Comparison of ENCODE assay signal across 9 mouse cellular contexts in genomic region chr7:111049652-111050421, GRCm38 (mm10). TPM values are rescaled to one million over a fixed set of nuclear protein-coding genes. Genes with fewer than 3 reads are reported as not detected.
DNase-seq lines count a peak whose midpoint lies in the region; ATAC-seq and TF ChIP-seq lines count a peak whose summit lies in the region.
"Had no signal": no experiment of that assay in that cellular context is flagged by ENCODE, and none has a peak within 500 bp of the region (broad histone marks: within the 10 kb centered on the region; RNA-seq: fewer than 3 reads in every experiment).

No protein-coding gene starts in this region.

- H3K36me3 ChIP-seq in forebrain, embryonic 14.5 days (ENCODE audit: control insufficient read depth, insufficient read depth, low read length): peaks cover 98% of the 10 kb centered on the region
- H3K36me3 ChIP-seq in forebrain, embryonic 16.5 days (ENCODE audit: control insufficient read depth, insufficient read depth): peaks cover 37% of the 10 kb centered on the region
- H3K36me3 ChIP-seq in heart, embryonic 16.5 days (ENCODE audit: control insufficient read depth, insufficient read depth): peaks cover 50% of the 10 kb centered on the region
- peaks cover 1% of the 10 kb centered on the region; the same call in 1 of the 2 replicates for H3K36me3 ChIP-seq in testis, adult 2 months (ENCODE audit: control insufficient read depth, insufficient read depth, low read length)

- ATAC-seq in forebrain, embryonic 14.5 days: no peak
- no peak for ATAC-seq in forebrain, embryonic 16.5 days
- ATAC-seq in heart, embryonic 16.5 days (replicated peaks; ENCODE audit: extremely low read depth, insufficient read depth, low FRiP score): 0 out of 2 replicates have a peak, but pooled peaks have one; percentile 69

- peak; percentile 71 for TF ChIP-seq CTCF in left cerebral cortex, adult 2 months (IDR thresholded peaks at IDR 0.05)
- peak; percentile 55; the same call in 1 of the 2 replicates for TF ChIP-seq CTCF in testis, adult 2 months (IDR thresholded peaks at IDR 0.05; ENCODE audit: control insufficient read depth, insufficient read depth, insufficient replicate concordance, low read depth, low read length)

- H3K4me3 ChIP-seq in forebrain, embryonic 14.5 days (ENCODE audit: low read depth, low read length): no peak overlapping the region
- H3K4me3 ChIP-seq in forebrain, embryonic 16.5 days (replicated peaks; ENCODE audit: low read length): no peak overlapping the region
- H3K4me3 ChIP-seq in heart, embryonic 16.5 days (ENCODE audit: low read length): no peak overlapping the region
- H3K4me3 ChIP-seq in left cerebral cortex, adult 2 months: no peak overlapping the region
- no peak overlapping the region for H3K4me3 ChIP-seq in testis, adult 2 months (ENCODE audit: control insufficient read depth, low read depth, low read length)
- H3K4me3 ChIP-seq: liver, embryonic 15.5 days had no signal

- no peaks in the 10 kb centered on the region for H3K27me3 ChIP-seq in forebrain, embryonic 14.5 days (replicated peaks; ENCODE audit: control insufficient read depth, insufficient read depth, low read length)
- H3K27me3 ChIP-seq in forebrain, embryonic 16.5 days (replicated peaks; ENCODE audit: control insufficient read depth, insufficient read depth, low read length): no peaks in the 10 kb centered on the region
- no peaks in the 10 kb centered on the region for H3K27me3 ChIP-seq in heart, embryonic 16.5 days (ENCODE audit: control insufficient read depth, insufficient read depth, low read length)
- H3K27me3 ChIP-seq in testis, adult 2 months (ENCODE audit: control insufficient read depth, insufficient read depth, low read length): no peaks in the 10 kb centered on the region
- H3K27me3 ChIP-seq: liver, embryonic 15.5 days had no signal

- H3K4me1 ChIP-seq in forebrain, embryonic 14.5 days (ENCODE audit: control insufficient read depth, insufficient read depth, low read length): no peaks in the 10 kb centered on the region
- no peaks in the 10 kb centered on the region for H3K4me1 ChIP-seq in forebrain, embryonic 16.5 days (replicated peaks; ENCODE audit: control insufficient read depth, insufficient read depth, low read length)
- peaks cover 7% of the 10 kb centered on the region for H3K4me1 ChIP-seq in heart, embryonic 16.5 days (ENCODE audit: control insufficient read depth, insufficient read depth, low read length)
- H3K4me1 ChIP-seq in testis, adult 2 months (ENCODE audit: control insufficient read depth, insufficient read depth, low read length): no peaks in the 10 kb centered on the region
- H3K4me1 ChIP-seq: liver, embryonic 15.5 days had no signal

- H3K4me2 ChIP-seq in forebrain, embryonic 14.5 days (ENCODE audit: low read length): no peak overlapping the region
- no peak overlapping the region for H3K4me2 ChIP-seq in forebrain, embryonic 16.5 days (ENCODE audit: low read length)
- H3K4me2 ChIP-seq in heart, embryonic 16.5 days (ENCODE audit: low read depth, low read length): no peak overlapping the region
- H3K4me2 ChIP-seq: liver, embryonic 15.5 days had no signal

- DNase-seq in forebrain, embryonic 14.5 days (ENCODE audit: low spot score): peak; percentile 69
- peak; percentile 88 for DNase-seq in NIH3T3 (ENCODE audit: low read depth)
- peak; percentile 75 for DNase-seq in cerebellum, postnatal 10 days
- peak; percentile 43 to 46 for DNase-seq in left cerebral cortex, adult 2 months (ENCODE audit: extremely low spot score in 1 of 2, low spot score in 2 of 2)
- DNase-seq in naive thymus-derived CD4-positive, alpha-beta T cell, adult 2 months (ENCODE audit: low read depth): peak; percentile 65

- no peaks in the 10 kb centered on the region for H3K9me3 ChIP-seq in forebrain, embryonic 14.5 days (replicated peaks; ENCODE audit: control insufficient read depth, low read length)
- no peaks in the 10 kb centered on the region for H3K9me3 ChIP-seq in forebrain, embryonic 16.5 days (ENCODE audit: control insufficient read depth, low read length)
- H3K9me3 ChIP-seq in heart, embryonic 16.5 days (replicated peaks; ENCODE audit: control insufficient read depth, low read length): no peaks in the 10 kb centered on the region
- H3K9me3 ChIP-seq: liver, embryonic 15.5 days had no signal

- no peak overlapping the region for H3K27ac ChIP-seq in forebrain, embryonic 14.5 days (ENCODE audit: low read depth, low read length)
- no peak overlapping the region for H3K27ac ChIP-seq in forebrain, embryonic 16.5 days (ENCODE audit: low read length)
- H3K27ac ChIP-seq in heart, embryonic 16.5 days (ENCODE audit: low read length): no peak overlapping the region
- no peak overlapping the region for H3K27ac ChIP-seq in left cerebral cortex, adult 2 months
- H3K27ac ChIP-seq in testis, adult 2 months (ENCODE audit: control insufficient read depth, insufficient read depth, low read depth, low read length): no peak overlapping the region
- H3K27ac ChIP-seq: liver, embryonic 15.5 days had no signal

- intact Hi-C loops in left cerebral cortex, adult 2 months (cut with DNase I): loop anchor here (2.0 to 5.0 kb wide), 2 partner anchors 192 to 919 kb away; no protein-coding TSS in a partner anchor

- H3K9ac ChIP-seq in forebrain, embryonic 14.5 days (ENCODE audit: low read length): no peak overlapping the region
- no peak overlapping the region for H3K9ac ChIP-seq in forebrain, embryonic 16.5 days (replicated peaks; ENCODE audit: low read depth, low read length)
- H3K9ac ChIP-seq in heart, embryonic 16.5 days (ENCODE audit: low read length): no peak overlapping the region
- H3K9ac ChIP-seq: liver, embryonic 15.5 days had no signal

- TF ChIP-seq POLR2A in testis, adult 2 months (IDR thresholded peaks at IDR 0.05; ENCODE audit: control insufficient read depth, low read depth, low read length): no peak

- 60% methylated on average over 6 of the region's 6 CpGs for WGBS in forebrain, embryonic 14.5 days
- 57% methylated on average over 6 of the region's 6 CpGs for WGBS in forebrain, embryonic 16.5 days
- WGBS in heart, embryonic 16.5 days: 47% methylated on average over 6 of the region's 6 CpGs

RNA-seq across cellular contexts. Expression of gene Ctr9, which starts 21.1 kb away (rescaled TPM):
- polyA plus RNA-seq in forebrain, embryonic 14.5 days (2014; fragmentation: Nextera tagmentation; extraction: Ambion mirVana): 62.0 and 71.0 TPM in 2 replicates
- 87.0 and 93.8 TPM in 2 replicates for polyA plus RNA-seq in forebrain, embryonic 16.5 days (2015; fragmentation: Nextera tagmentation; extraction: Ambion mirVana)
- polyA plus RNA-seq in heart, embryonic 16.5 days (2015; fragmentation: Nextera tagmentation; extraction: Ambion mirVana): 38.6 and 40.3 TPM in 2 replicates
- total RNA-seq in left cerebral cortex, adult 2 months (2021): 10 to 100 TPM; 40.7 to 44.8 TPM
- polyA plus RNA-seq in testis, adult 2 months (2012; rRNA removed): 17.3 and 19.3 TPM in 2 replicates

RNA-seq across cellular contexts. Expression of gene Eif4g2, which starts 33.0 kb away (rescaled TPM):
- polyA plus RNA-seq in forebrain, embryonic 14.5 days (2014; fragmentation: Nextera tagmentation; extraction: Ambion mirVana): 1,462 and 1,469 TPM in 2 replicates
- polyA plus RNA-seq in forebrain, embryonic 16.5 days (2015; fragmentation: Nextera tagmentation; extraction: Ambion mirVana): 1,250 and 1,378 TPM in 2 replicates
- polyA plus RNA-seq in heart, embryonic 16.5 days (2015; fragmentation: Nextera tagmentation; extraction: Ambion mirVana): 544 and 627 TPM in 2 replicates
- 100 to 1,000 TPM; 624 to 655 TPM for total RNA-seq in left cerebral cortex, adult 2 months (2021)
- 156 and 167 TPM in 2 replicates for polyA plus RNA-seq in testis, adult 2 months (2012; rRNA removed)
